Mouse (Mus musculus) spleen, adult 2 months (tissue): ENCODE results near the gene Cdh23.

ENCODE experiments used
- CTCF ChIP-seq: fragments of 200-500 bp; IDR thresholded peaks from 2 replicates; pipeline ENCODE4 v1.5.1; 2011; ENCODE audit warnings: mild to moderate bottlenecking, inconsistent platforms; ENCODE audit not compliant: insufficient read depth, insufficient read length, insufficient replicate concordance; ENCODE audit errors: extremely low read depth
- POLR2A ChIP-seq: fragments of 200-500 bp; IDR thresholded peaks from 2 replicates; pipeline ENCODE4 v1.6.1; 2011; ENCODE audit warnings: low read depth, low read length, inconsistent platforms

GRCm38 (mm10) chr10:60381142-60381925 lies 315.0 kb downstream of the Cdh23 start:
- TF ChIP-seq POLR2A (no peak), CTCF (no peak)
